Mouse (Mus musculus): ENCODE measurements around the gene Gm45713.

DNA sequence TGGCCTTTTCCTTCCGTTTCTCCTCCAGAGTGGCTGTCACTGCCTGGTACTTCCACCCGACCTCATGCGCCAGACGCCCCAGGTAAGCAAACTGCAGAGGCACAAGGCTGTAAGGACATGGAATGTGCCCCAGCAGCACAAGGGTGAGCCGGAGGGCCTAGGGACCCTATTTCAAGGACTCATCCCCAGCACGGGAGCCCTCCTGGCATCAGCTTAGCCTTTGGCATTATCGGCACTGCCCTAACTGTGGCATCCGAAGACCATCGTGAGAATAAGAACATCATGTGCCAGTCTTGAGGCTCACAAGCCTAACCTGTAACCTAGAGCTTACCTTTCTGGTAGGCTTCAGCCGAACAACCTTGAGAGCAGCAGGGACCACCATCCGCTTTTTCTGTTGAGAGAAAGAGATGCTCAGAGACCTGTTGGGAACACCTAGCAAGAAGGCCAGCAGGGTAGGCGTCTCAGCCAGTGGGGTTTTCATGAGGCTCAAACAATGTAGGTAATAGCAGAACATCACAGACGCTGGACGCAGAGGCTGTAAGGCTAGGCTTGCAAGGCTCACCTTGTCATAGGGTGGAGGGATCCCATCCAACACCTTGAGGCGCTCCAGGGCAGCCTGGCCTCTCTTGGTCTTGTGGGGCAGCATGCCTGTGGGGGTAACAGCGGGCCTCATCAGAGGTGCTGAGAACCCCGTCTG is 9.7 kb downstream of the Gm45713 start:
- TF ChIP-seq EP300 (IDR thresholded peaks at IDR 0.05; ENCODE audit: insufficient read depth, low read depth, low read length) = no peak
- TF ChIP-seq CTCF (IDR thresholded peaks at IDR 0.05) = no peak
- TF ChIP-seq POLR2A (IDR thresholded peaks at IDR 0.05; ENCODE audit: insufficient read depth, low read depth, low read length) = no peak
